Mouse (Mus musculus) regulatory T cell (primary cell): Measurements from ENCODE around the gene Tysnd1.

Source experiments
- in situ Hi-C: fragments of 300-600 bp; cut with MboI, MseI; formaldehyde crosslinking; loops from one replicate; pipeline ENCODE4 v1.15.1; 2025; ENCODE audit warnings: high pct_unique_total_duplicates

Gene Tysnd1

GRCm38 (mm10) chr10:61734377-61734776 is 39.1 kb downstream of the Tysnd1 start:
- in situ Hi-C loops: no loop called here

GRCm38 (mm10) chr10:61736671-61737078 is 41.4 kb downstream of the Tysnd1 start:
- in situ Hi-C loops: no loop called here

GRCm38 (mm10) chr10:61737537-61737936 is 42.2 kb downstream of the Tysnd1 start:
- in situ Hi-C loops: no loop called here

DNA sequence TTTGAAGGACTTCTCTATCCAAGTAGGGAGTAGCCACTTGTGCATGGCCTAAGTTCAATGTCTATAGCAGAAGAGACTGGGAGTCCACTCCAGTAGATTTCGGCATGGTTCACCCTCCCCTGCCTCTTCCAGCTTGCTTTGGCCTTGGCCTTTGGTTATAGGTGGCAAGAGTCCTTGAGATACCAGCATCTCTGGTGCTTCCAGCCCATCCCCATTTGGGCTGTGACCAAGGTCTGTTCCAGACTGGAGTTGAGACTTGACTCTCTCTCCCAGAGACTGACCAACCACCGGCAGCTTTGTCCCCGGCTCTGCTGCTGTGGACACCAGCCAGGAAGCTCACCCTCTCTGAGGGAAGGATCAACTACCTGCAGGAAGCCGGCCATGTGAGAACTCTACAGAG is 42.8 kb downstream of the Tysnd1 start:
- in situ Hi-C loops: no loop called here

GRCm38 (mm10) chr10:61741306-61741705 is 46.0 kb downstream of the Tysnd1 start:
- in situ Hi-C loops: no loop called here

DNA sequence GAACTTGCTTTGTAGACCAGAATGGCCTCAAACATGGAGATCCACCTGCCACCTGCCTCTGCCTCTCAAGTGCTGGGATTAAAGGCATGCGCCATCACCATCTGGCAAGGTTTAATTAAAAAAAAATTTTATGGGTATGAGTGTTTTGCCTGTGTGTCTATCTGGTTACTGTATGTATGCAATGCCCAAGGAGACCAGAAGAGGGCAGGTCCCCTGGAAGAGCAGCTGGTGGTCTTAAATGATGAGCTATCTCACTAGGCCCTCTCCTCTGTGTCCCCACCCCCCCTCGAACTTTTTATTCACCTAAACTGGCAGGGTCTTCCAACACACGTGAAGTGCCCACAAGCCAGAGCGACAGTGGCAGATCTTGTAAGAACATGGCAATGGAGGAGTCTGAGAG is 46.6 kb downstream of the Tysnd1 start:
- in situ Hi-C loops: no loop called here

GRCm38 (mm10) chr10:61742336-61742735 is 47.0 kb downstream of the Tysnd1 start:
- in situ Hi-C loops: no loop called here

DNA sequence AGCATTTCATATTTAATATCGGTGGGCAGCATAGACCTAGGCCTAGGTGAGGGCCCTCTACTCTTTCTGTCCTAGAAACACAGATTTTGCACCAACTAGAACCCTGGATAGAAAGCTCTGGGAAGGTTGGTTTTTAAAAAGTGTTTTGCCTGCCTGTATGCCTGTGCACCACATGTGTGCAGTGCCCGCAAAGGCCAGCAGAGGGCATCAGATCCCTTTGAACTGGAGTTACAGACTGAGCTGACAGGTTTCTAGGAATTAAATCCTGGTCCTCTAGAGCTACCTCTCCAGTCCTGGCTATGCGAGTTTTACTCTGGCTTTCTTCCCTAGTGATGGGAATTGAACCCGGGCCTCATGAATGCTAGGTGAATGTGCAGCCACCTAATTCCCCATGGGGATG is 49.8 kb downstream of the Tysnd1 start:
- in situ Hi-C loops: no loop called here

DNA sequence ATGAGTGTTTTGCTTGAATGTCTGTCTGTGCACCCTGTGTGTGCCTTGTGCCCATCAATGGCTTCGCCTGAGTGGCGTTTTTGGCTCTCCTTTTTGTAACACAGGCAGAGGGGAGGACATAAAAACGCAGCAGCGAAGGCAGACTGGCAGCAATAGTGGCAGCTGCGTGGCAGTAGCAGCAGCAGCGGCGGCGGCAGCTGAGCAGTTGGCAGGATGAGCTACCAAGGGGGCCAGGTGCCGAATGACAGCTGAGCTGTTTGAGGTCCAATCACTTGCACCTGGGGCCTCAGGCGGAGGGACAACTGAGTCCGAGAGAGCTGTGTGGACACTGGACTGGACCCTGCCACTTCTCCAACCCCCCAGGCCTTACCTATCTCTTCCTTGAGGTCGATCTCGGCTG is 52.0 kb downstream of the Tysnd1 start:
- in situ Hi-C loops: no loop called here

DNA sequence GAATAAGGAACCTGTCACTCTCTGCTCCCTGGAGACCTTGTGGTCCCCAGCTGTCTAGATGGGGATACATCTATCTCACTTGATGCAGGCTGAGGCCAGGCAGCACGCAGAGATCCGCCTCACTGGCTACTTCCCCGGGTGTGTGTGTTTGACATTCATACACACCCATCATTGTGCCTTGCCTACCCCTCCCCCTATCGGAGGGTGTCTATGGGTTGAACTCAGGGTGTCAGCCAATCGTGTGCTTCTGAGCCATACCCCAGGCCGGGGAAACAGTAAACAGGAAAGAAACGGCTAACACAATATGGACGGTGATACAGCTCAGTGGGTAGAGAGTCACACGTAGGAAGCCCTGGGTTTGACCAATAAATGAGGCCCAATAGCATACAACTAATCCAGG is 54.7 kb downstream of the Tysnd1 start:
- in situ Hi-C loops: no loop called here

DNA sequence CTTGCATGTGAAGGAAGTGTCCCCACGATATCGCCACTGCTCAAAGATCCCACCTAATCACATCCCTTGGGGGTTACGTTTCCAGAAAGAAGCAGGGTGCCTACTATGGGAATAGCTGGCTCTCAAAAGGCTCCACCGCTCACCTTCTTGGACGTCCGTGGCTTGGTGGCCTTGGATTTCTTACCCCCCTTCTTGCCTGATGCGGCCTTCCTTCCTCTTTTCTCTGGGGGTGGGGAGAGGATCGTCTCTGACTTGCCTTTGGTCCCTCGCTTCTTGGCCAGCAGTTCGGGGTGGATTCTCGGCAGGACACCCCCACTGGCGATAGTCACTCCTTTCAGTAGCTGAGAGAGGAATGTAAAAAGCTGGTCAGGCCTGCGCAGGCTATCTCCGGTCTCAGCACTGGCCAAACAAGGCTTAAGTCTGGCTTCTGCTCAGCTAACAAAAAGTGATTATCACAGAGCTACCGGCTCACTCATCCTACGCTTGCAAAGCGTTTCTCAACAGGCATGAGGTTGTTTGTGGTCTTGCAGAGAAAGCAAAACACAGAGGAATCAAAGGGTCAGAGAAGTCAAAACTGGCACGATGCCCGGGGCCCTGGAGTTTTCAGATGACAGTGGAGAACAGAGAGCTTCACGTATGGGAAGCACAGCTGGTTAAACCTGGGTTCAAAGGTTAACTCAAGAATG is 56.4 kb downstream of the Tysnd1 start:
- in situ Hi-C loops: no loop called here
